Mouse (Mus musculus): ENCODE results near the gene Agbl1.
"Not testable (repeated sequence)": the region's sequence is repeated elsewhere in the genome, so short reads cannot be mapped to it uniquely, and the experiment has no call there.

The Agbl1 gene

GRCm38 (mm10) chr7:76229311-76229937, at the start of gene Agbl1:
Gene Agbl1, plus strand, starts transcription at chr7:76229887.
- DNase-seq: no peak

GRCm38 (mm10) chr7:76185005-76185658, 44.6 kb upstream of the Agbl1 start:
- no peak for DNase-seq

- no peak for DNase-seq
Measured at GRCm38 (mm10) chr7:76185681-76186121, 44.0 kb upstream of the Agbl1 start.

GRCm38 (mm10) chr7:76218546-76218945, 11.1 kb upstream of the Agbl1 start:
- DNase-seq: no peak

- no peak for DNase-seq
Measured at GRCm38 (mm10) chr7:76219797-76220469, 9.8 kb upstream of the Agbl1 start.

- DNase-seq: no peak
Measured at GRCm38 (mm10) chr7:76222691-76223090, 7.0 kb upstream of the Agbl1 start.

- DNase-seq: peak; percentile 13 to 35
Measured at GRCm38 (mm10) chr7:76228881-76229280, 806 bp upstream of the Agbl1 start.

- no peak for DNase-seq
Measured at GRCm38 (mm10) chr7:76234321-76234720, 4.6 kb downstream of the Agbl1 start.

- DNase-seq: no peak
Measured at GRCm38 (mm10) chr7:76237497-76237896, 7.8 kb downstream of the Agbl1 start.

GRCm38 (mm10) chr7:76244839-76245238, 15.2 kb downstream of the Agbl1 start:
- not testable (repeated sequence) for DNase-seq

GRCm38 (mm10) chr7:76275061-76275460, 45.4 kb downstream of the Agbl1 start:
- no peak for DNase-seq

- DNase-seq: peak in 1 of 2 experiments; percentile 14
Measured at GRCm38 (mm10) chr7:76282831-76283230, 53.1 kb downstream of the Agbl1 start.

- no peak for DNase-seq
Measured at GRCm38 (mm10) chr7:76287531-76287930, 57.8 kb downstream of the Agbl1 start.

GRCm38 (mm10) chr7:76321866-76322553, 92.3 kb downstream of the Agbl1 start:
- no peak for DNase-seq

GRCm38 (mm10) chr7:76326091-76326490, 96.4 kb downstream of the Agbl1 start:
- no peak for DNase-seq

- no peak for DNase-seq
Measured at GRCm38 (mm10) chr7:76339308-76339707, 109.6 kb downstream of the Agbl1 start.

- no peak for DNase-seq
Measured at GRCm38 (mm10) chr7:76341601-76342000, 111.9 kb downstream of the Agbl1 start.

GRCm38 (mm10) chr7:76353469-76353868, 123.8 kb downstream of the Agbl1 start:
- peak; percentile 16 to 17 for DNase-seq

GRCm38 (mm10) chr7:76354510-76354909, 124.8 kb downstream of the Agbl1 start:
- no peak for DNase-seq

- DNase-seq: no peak
Measured at GRCm38 (mm10) chr7:76371269-76371668, 141.6 kb downstream of the Agbl1 start.

- DNase-seq: no peak
Measured at GRCm38 (mm10) chr7:76379493-76379892, 149.8 kb downstream of the Agbl1 start.

- no peak for DNase-seq
Measured at GRCm38 (mm10) chr7:76381986-76382385, 152.3 kb downstream of the Agbl1 start.

- DNase-seq: no peak
Measured at GRCm38 (mm10) chr7:76389240-76389639, 159.6 kb downstream of the Agbl1 start.

Measured in thymus, adult 18-20 months (tissue).